Mouse (Mus musculus): ENCODE data around the gene Ttc7b.

- TF ChIP-seq CTCF (IDR thresholded peaks at IDR 0.05; ENCODE audit: control insufficient read depth, insufficient read depth, insufficient replicate concordance, low read depth, low read length) (no peak), POLR2A (IDR thresholded peaks at IDR 0.05; ENCODE audit: control insufficient read depth, low read depth, low read length) (no peak)
These were observed 37.6 kb downstream of the Ttc7b start for GRCm38 (mm10) chr12:100483054-100483453.
